Mouse (Mus musculus): Measurements from ENCODE around the gene Smdt1. TPM values are rescaled to one million over a fixed set of nuclear protein-coding genes. Genes with fewer than 3 reads are reported as not detected.

The Smdt1 gene
- polyA plus RNA-seq, 1 experiment from 2014 or later, result 392 TPM

DNA sequence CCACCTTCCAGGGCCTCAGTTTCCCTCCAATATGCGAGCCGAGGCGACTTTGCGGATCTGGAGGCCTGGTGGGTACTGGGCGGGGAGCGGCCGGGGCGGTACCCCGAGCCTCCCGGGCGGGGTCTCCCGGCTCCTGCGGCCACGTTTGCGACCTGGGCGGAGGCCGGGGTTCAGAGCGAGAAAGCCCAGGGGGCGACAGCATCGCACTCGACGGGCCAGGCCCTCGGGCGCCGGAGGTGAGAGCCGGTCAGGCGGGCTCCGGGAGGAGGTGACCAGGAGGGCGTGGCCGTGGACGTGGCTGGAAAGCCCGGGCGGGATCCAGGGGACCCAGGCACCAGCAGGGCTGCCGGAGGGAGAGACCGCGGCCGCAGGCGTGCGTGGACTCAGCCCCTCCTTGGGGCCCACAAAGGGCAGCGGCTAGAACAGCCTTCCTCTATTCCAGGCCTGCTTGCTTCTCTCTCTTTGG lies 2.3 kb downstream of the Smdt1 start:
- Histone ChIP-seq H3K27ac (ENCODE audit: low read depth, low read length) (no peak overlapping the region; the same call in 1 of the 2 replicates), H3K4me2 (ENCODE audit: low read depth, low read length) (peak overlapping the region; percentile 46), H3K4me1 (ENCODE audit: control insufficient read depth, insufficient read depth, low read length) (peaks cover 18% of the 10 kb centered on the region; the same call in 1 of the 2 replicates), H3K9ac (replicated peaks; ENCODE audit: low read depth, low read length) (peak overlapping the region; percentile 46), H3K27me3 (ENCODE audit: control insufficient read depth, insufficient read depth, low read length) (peaks cover 8% of the 10 kb centered on the region), H3K9me3 (ENCODE audit: control insufficient read depth, low read length) (no peaks in the 10 kb centered on the region), H3K4me3 (ENCODE audit: low read depth, low read length) (peak overlapping the region; percentile 21; the same call in 1 of the 2 replicates), H3K36me3 (ENCODE audit: control insufficient read depth, insufficient read depth, low read length) (no peaks in the 10 kb centered on the region)
- WGBS, result 4% methylated on average over 40 of the region's 40 CpGs
- no peak for ATAC-seq (ENCODE audit: low read depth)

DNA sequence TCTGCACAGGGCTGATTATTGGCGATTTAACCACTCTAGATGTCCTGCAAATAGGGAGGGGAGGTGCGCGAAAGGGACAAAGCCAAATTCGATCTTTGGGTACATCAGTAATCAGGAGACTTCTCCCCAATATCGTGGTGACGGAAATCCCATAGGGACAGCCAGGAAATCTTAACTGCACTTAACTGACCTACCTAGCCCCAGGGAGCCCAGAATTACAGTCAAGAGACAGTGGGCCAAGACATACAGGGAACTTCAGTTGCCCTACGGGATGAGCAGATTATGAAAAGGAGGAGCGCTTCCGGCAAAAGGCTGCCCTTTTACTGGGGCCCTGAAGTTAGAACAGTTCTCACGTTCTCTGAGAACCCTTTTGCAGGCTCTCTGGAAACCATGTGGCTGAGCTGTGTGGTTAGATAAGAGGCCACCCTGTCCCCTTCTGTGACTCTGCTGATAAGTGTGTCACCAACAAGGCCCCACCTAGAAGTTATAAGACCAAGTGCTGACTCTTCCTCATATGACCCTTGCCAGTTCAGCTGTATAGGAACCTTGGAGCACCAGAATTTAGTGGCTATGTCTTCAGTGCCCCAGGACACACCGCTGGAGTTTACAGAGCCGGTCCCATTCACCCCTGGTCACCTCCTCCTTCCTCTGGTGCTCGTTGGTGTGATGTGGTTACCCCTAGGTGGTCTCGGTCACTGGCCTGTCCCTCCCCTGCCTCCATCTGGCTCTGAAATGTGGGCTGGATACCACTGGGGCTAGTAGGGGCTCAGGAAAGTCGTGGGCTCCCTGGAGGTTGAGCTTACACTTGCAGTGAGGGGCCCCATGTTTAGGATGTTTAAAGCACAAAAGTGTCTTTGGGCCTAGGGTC lies 3.1 kb downstream of the Smdt1 start:
- 70% methylated on average over 15 of the region's 15 CpGs for WGBS
- Histone ChIP-seq H3K9ac (replicated peaks; ENCODE audit: low read depth, low read length) (no peak overlapping the region), H3K4me3 (ENCODE audit: low read depth, low read length) (no peak overlapping the region), H3K4me1 (ENCODE audit: control insufficient read depth, insufficient read depth, low read length) (peaks cover 23% of the 10 kb centered on the region), H3K27ac (ENCODE audit: low read depth, low read length) (no peak overlapping the region), H3K27me3 (ENCODE audit: control insufficient read depth, insufficient read depth, low read length) (peaks cover 8% of the 10 kb centered on the region), H3K36me3 (ENCODE audit: control insufficient read depth, insufficient read depth, low read length) (no peaks in the 10 kb centered on the region), H3K4me2 (ENCODE audit: low read depth, low read length) (peak overlapping the region; percentile 46; the same call in 1 of the 2 replicates), H3K9me3 (ENCODE audit: control insufficient read depth, low read length) (no peaks in the 10 kb centered on the region)
- ATAC-seq (ENCODE audit: low read depth), result no peak

DNA sequence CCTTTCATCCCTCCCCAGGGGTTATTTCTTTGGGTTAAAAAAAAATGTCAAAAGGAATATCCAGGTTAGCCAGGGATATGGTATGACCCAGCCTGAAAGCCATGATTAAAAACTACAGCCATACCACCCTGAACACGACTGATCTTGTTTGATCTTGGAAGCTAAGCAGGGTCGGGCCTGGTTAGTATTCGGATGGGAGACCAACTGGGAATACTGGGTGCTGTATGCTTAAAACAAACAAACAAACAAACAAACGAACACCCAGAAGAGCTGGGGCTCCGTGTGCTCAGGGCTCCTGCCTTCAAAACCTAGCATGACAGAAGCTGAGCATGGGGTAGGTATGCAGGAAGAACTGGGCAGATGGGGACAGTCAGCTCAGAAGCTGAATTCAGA lies 3.8 kb downstream of the Smdt1 start:
- no peak overlapping the region for H3K4me2 ChIP-seq (ENCODE audit: low read depth, low read length)
- no peak overlapping the region for H3K27ac ChIP-seq (ENCODE audit: low read depth, low read length)
- 83% methylated on average over 5 of the region's 5 CpGs for WGBS
- no peak for ATAC-seq (ENCODE audit: low read depth)
- peaks cover 29% of the 10 kb centered on the region for H3K4me1 ChIP-seq (ENCODE audit: control insufficient read depth, insufficient read depth, low read length)
- no peaks in the 10 kb centered on the region for H3K9me3 ChIP-seq (ENCODE audit: control insufficient read depth, low read length)
- H3K9ac ChIP-seq (replicated peaks; ENCODE audit: low read depth, low read length), result no peak overlapping the region
- no peaks in the 10 kb centered on the region for H3K36me3 ChIP-seq (ENCODE audit: control insufficient read depth, insufficient read depth, low read length)
- no peak overlapping the region for H3K4me3 ChIP-seq (ENCODE audit: low read depth, low read length)
- peaks cover 8% of the 10 kb centered on the region for H3K27me3 ChIP-seq (ENCODE audit: control insufficient read depth, insufficient read depth, low read length)

DNA sequence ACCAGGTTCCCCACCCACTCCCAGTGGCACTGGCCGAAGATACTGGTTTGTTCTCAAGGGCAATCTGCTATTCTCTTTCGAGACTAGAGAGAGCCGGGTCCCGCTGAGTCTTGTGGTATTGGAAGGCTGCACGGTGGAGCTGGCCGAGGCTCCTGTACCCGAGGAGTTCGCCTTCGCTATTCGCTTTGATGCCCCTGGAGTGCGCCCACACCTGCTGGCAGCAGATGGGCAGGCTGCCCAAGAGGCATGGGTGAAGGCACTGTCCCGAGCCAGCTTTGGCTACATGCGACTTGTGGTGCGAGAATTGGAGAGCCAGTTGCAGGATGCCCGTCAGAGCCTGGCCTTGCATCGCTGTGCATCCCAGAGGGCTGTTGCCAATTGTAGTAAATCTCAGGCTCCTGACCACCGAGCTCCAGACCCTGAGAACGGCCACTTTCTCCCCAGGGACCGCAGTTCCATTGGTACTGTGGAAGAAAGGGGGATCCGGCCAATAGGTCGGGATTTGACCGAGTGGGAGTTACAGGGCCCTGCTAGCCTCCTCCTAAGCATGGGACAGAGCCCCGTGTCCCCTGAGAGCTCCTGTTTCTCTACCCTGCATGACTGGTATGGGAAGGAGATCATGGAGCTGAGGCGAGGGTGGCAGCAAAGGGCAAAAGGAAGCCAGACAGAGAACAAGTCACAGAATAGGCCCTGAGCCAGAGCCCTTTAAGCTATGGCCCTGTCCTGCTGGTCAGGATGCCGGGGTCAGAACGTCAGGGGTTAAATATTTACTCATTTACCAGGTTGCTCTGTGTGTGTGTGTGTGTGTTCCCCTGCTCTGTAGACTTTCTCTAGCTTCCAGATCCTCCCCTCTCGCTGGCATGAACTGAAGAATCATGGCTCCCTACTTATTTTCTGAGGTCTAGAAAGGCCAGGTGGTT lies 4.9 kb downstream of the Smdt1 start:
- Histone ChIP-seq H3K27ac (ENCODE audit: low read depth, low read length) (no peak overlapping the region), H3K4me3 (ENCODE audit: low read depth, low read length) (no peak overlapping the region), H3K4me1 (ENCODE audit: control insufficient read depth, insufficient read depth, low read length) (peaks cover 23% of the 10 kb centered on the region), H3K9ac (replicated peaks; ENCODE audit: low read depth, low read length) (no peak overlapping the region), H3K27me3 (ENCODE audit: control insufficient read depth, insufficient read depth, low read length) (peaks cover 8% of the 10 kb centered on the region), H3K4me2 (ENCODE audit: low read depth, low read length) (no peak overlapping the region), H3K9me3 (ENCODE audit: control insufficient read depth, low read length) (no peaks in the 10 kb centered on the region), H3K36me3 (ENCODE audit: control insufficient read depth, insufficient read depth, low read length) (peaks cover 8% of the 10 kb centered on the region; the same call in 1 of the 2 replicates)
- WGBS, result 89% methylated on average over 27 of the region's 27 CpGs
- ATAC-seq (ENCODE audit: low read depth), result no peak

DNA sequence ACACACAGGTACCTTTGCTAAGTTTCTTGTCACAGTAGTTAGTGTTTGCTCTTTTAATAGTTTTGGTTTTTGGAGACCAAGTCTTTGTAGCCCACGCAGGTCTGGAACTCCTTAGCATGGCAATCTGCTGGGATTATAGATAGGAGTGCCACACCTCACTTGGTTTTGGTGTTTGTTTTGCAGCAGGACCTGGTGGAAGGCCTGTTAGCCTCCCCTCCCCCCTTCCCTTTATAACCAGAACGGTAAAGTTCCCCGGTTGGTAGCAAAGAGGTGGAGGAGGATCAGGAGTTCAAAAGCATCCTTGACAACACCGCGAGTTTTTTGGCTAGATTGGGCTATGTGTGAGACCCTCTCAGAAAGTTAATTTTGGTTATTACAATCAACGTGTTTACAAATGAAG lies 6.2 kb downstream of the Smdt1 start:
- no peak overlapping the region for H3K9ac ChIP-seq (replicated peaks; ENCODE audit: low read depth, low read length)
- no peaks in the 10 kb centered on the region for H3K9me3 ChIP-seq (ENCODE audit: control insufficient read depth, low read length)
- 94% methylated on average over 6 of the region's 6 CpGs for WGBS
- no peak overlapping the region for H3K4me2 ChIP-seq (ENCODE audit: low read depth, low read length)
- H3K27ac ChIP-seq (ENCODE audit: low read depth, low read length), result no peak overlapping the region
- no peak for ATAC-seq (ENCODE audit: low read depth)
- H3K27me3 ChIP-seq (ENCODE audit: control insufficient read depth, insufficient read depth, low read length), result peaks cover 8% of the 10 kb centered on the region
- H3K36me3 ChIP-seq (ENCODE audit: control insufficient read depth, insufficient read depth, low read length), result peaks cover 19% of the 10 kb centered on the region; the same call in 1 of the 2 replicates
- H3K4me3 ChIP-seq (ENCODE audit: low read depth, low read length), result no peak overlapping the region
- peaks cover 20% of the 10 kb centered on the region for H3K4me1 ChIP-seq (ENCODE audit: control insufficient read depth, insufficient read depth, low read length)

DNA sequence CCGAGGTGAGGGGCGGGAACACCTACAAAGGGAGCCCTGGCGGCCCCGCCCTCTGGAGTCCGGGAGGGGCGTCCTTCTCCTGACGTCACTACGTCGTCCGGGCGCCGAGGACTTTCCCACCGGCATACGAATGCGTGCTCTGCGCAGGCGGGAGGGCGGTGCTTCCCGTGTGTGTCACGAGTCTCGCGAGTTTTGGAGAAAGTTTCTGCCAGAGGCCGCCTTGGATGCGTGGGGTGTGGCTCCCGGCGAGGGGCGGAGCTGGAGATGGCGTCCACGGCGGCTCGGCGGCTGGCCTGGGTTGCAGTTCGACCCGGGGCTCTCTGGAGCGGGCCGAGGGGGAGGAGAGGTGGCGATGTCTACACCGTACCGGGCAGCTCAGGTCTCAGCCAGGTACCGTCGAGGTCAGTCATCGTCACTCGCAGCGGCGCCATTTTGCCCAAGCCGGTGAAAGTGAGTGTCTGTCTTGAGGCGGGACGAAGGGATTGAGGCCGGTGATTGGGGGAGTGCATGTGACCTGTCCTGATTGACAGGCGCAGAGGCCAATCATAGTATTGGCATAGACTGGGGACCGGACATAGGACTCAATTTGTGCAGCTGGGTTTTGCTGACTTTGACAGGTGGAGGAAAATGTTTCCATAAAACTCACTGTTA lies 7.2 kb downstream of the Smdt1 start:
- Histone ChIP-seq H3K36me3 (ENCODE audit: control insufficient read depth, insufficient read depth, low read length) (peaks cover 28% of the 10 kb centered on the region), H3K9me3 (ENCODE audit: control insufficient read depth, low read length) (no peaks in the 10 kb centered on the region), H3K4me2 (ENCODE audit: low read depth, low read length) (peak overlapping the region; percentile 96), H3K4me3 (ENCODE audit: low read depth, low read length) (peak overlapping the region; percentile 64), H3K27me3 (ENCODE audit: control insufficient read depth, insufficient read depth, low read length) (0 out of 2 replicates have a peak, but pooled peaks cover 2% of the 10 kb centered on the region), H3K27ac (ENCODE audit: low read depth, low read length) (peak overlapping the region; percentile 87), H3K4me1 (ENCODE audit: control insufficient read depth, insufficient read depth, low read length) (peaks cover 19% of the 10 kb centered on the region), H3K9ac (replicated peaks; ENCODE audit: low read depth, low read length) (peak overlapping the region; percentile 71)
- peak; percentile 98 for ATAC-seq (ENCODE audit: low read depth)
- under 1% methylated on average over 51 of the region's 51 CpGs for WGBS

DNA sequence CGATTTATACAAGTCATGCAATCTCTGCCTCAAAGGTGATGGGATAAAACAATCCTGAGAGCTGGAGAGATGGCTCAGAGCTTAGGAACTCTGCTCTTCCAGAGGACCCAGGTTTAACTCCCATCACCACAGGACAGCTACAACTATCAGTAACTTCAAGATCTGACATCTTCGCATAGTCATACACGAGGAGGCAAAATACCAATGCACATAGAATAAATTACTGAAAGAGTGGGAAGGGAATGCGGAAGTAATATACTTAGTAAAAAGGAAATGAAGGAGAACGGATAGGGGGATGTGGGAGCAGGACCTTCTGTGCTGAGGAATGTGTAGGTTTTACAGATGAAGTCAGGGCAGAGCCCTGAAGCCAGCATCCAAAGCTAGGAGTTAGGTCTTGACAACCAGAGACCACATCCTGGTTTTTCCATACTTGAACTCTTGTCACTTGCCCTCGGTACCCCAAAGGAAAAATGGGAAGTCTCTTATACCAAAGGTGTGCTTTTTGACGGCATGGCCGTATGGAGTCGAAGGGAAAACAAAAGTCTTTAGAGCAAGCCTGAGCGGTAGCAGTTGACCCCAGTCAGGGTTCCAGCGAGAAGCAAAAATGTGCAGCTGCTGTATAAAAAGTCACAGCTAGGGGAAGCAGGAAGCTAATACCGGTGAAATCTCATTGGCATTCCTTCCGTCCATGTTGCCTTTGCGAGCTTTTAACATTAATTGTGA lies 8.0 kb downstream of the Smdt1 start:
- Histone ChIP-seq H3K27me3 (ENCODE audit: control insufficient read depth, insufficient read depth, low read length) (no peaks in the 10 kb centered on the region), H3K9me3 (ENCODE audit: control insufficient read depth, low read length) (no peaks in the 10 kb centered on the region), H3K9ac (replicated peaks; ENCODE audit: low read depth, low read length) (peak overlapping the region; percentile 71), H3K4me1 (ENCODE audit: control insufficient read depth, insufficient read depth, low read length) (peaks cover 13% of the 10 kb centered on the region), H3K4me3 (ENCODE audit: low read depth, low read length) (peak overlapping the region; percentile 64), H3K27ac (ENCODE audit: low read depth, low read length) (peak overlapping the region; percentile 87), H3K36me3 (ENCODE audit: control insufficient read depth, insufficient read depth, low read length) (peaks cover 29% of the 10 kb centered on the region), H3K4me2 (ENCODE audit: low read depth, low read length) (peak overlapping the region; percentile 96)
- 64% methylated on average over 14 of the region's 14 CpGs for WGBS
- no peak; the same call in 1 of the 2 replicates for ATAC-seq (ENCODE audit: low read depth)

DNA sequence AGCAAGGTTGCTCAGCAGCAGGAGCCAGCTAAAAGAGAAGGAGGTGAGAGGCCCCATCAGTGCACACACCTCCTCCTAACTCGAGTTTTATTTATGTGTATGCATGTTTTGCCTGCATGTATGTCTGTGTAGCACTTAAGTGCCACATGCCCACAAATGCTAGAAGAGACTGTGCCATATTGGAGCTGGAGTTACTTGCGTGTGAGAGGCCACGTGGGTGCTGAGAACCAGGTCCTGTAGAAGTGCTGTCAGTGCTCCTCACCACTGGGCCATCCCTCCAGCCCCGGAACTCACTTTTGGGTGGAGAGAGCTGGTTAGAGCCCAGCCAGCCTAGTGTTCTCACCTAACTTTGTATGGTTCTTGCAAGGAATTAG lies 8.5 kb downstream of the Smdt1 start:
- Histone ChIP-seq H3K4me2 (ENCODE audit: low read depth, low read length) (peak overlapping the region; percentile 96), H3K36me3 (ENCODE audit: control insufficient read depth, insufficient read depth, low read length) (peaks cover 29% of the 10 kb centered on the region), H3K4me3 (ENCODE audit: low read depth, low read length) (peak overlapping the region; percentile 64), H3K9me3 (ENCODE audit: control insufficient read depth, low read length) (no peaks in the 10 kb centered on the region), H3K4me1 (ENCODE audit: control insufficient read depth, insufficient read depth, low read length) (peaks cover 13% of the 10 kb centered on the region), H3K9ac (replicated peaks; ENCODE audit: low read depth, low read length) (0 out of 2 replicates have a peak overlapping the region, but pooled peaks have one; percentile 71), H3K27me3 (ENCODE audit: control insufficient read depth, insufficient read depth, low read length) (no peaks in the 10 kb centered on the region), H3K27ac (ENCODE audit: low read depth, low read length) (no peak overlapping the region)
- WGBS, result 83% methylated on average over 4 of the region's 4 CpGs
- ATAC-seq (ENCODE audit: low read depth), result no peak

Data from neural tube, embryonic 14.5 days (tissue).